ENCODE assay signal across 22 mouse cellular contexts in the genomic region with DNA sequence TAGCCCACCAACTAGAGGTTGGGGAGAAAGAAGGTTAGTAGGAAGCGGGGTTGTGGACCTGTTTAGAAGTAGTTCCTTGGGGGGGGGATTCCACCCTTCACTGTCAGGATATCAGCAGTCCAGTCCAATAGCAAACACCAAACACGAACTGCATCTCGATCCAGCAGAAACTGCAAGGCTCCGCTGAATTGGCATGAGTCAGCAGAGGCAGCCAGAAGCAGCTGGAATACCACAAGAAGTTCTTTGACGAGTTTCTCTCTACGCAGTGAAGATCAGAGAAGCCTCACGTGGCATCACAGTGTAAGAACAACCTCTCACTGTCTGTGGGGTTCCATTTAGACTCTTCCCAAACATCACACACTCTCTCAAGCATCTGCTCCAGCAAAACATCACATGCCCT.
"Had no signal": no experiment of that assay in that cellular context is flagged by ENCODE, and none has a peak within 500 bp of the region (broad histone marks: within the 10 kb centered on the region; RNA-seq: fewer than 3 reads in every experiment).

No protein-coding gene starts in this region.

- DNase-seq: gastrocnemius, postnatal 14 days; gastrocnemius, postnatal 36 days; heart, adult 18-20 months; heart, postnatal 10 days; heart, postnatal 36 days; kidney, adult 18-20 months; kidney, adult 8-10 months; kidney, postnatal 10 days; kidney, postnatal 25 days; kidney, postnatal 4 days; left cerebral cortex, postnatal 4 days had no signal

- ATAC-seq: hindbrain, postnatal 0 days; intestine, embryonic 16.5 days; liver, embryonic 12.5 days had no signal

- H3K27ac ChIP-seq: heart, embryonic 10.5 days; hindbrain, embryonic 13.5 days; hindbrain, embryonic 15.5 days; hindbrain, postnatal 0 days; layer of hippocampus, adult 2 months; limb, embryonic 13.5 days; limb, embryonic 15.5 days; liver, embryonic 12.5 days; liver, embryonic 14.5 days had no signal

- H3K36me3 ChIP-seq: heart, embryonic 10.5 days; heart, embryonic 12.5 days; hindbrain, embryonic 13.5 days; hindbrain, embryonic 15.5 days; limb, embryonic 13.5 days; limb, embryonic 15.5 days; liver, embryonic 12.5 days had no signal

- H3K9me3 ChIP-seq: heart, embryonic 10.5 days; hindbrain, embryonic 13.5 days; hindbrain, embryonic 15.5 days; limb, embryonic 13.5 days; limb, embryonic 15.5 days; liver, embryonic 12.5 days had no signal

- H3K4me3 ChIP-seq: heart, embryonic 10.5 days; heart, embryonic 12.5 days; hindbrain, embryonic 13.5 days; hindbrain, embryonic 15.5 days; layer of hippocampus, adult 2 months; limb, embryonic 13.5 days; limb, embryonic 15.5 days; liver, embryonic 12.5 days had no signal

- H3K9ac ChIP-seq: heart, embryonic 12.5 days; hindbrain, embryonic 13.5 days; hindbrain, embryonic 15.5 days; limb, embryonic 13.5 days; limb, embryonic 15.5 days; liver, embryonic 12.5 days; liver, embryonic 14.5 days had no signal

- H3K4me2 ChIP-seq: heart, embryonic 12.5 days; hindbrain, embryonic 13.5 days; hindbrain, embryonic 15.5 days; limb, embryonic 13.5 days; limb, embryonic 15.5 days; liver, embryonic 12.5 days had no signal

- H3K4me1 ChIP-seq: heart, embryonic 10.5 days; heart, embryonic 12.5 days; hindbrain, embryonic 15.5 days; liver, embryonic 12.5 days had no signal

- H3K27me3 ChIP-seq: heart, embryonic 12.5 days; hindbrain, embryonic 13.5 days; hindbrain, embryonic 15.5 days; limb, embryonic 13.5 days; limb, embryonic 15.5 days had no signal
